Mouse (Mus musculus): ENCODE measurements around the gene Ssc4d. TPM values are rescaled to one million over a fixed set of nuclear protein-coding genes. Genes with fewer than 3 reads are reported as not detected.
A peak's percentile ranks its signal among the peaks of the same experiment; 100 is the strongest.

Gene Ssc4d
- polyA plus RNA-seq, 1 experiment: 6.8 TPM

- peak overlapping the region; percentile 98 for H3K4me3 ChIP-seq (ENCODE audit: insufficient read depth, low read length)
- peaks cover 28% of the 10 kb centered on the region for H3K4me1 ChIP-seq (ENCODE audit: control insufficient read depth, insufficient read depth, low read length)
- 0 out of 2 replicates have a peak overlapping the region, but pooled peaks have one; percentile 3 for H3K27ac ChIP-seq (ENCODE audit: insufficient read depth, low read depth, low read length)
- TF ChIP-seq CTCF (IDR thresholded peaks at IDR 0.05; ENCODE audit: low read depth, low read length): no peak
- TF ChIP-seq POLR2A (IDR thresholded peaks at IDR 0.05; ENCODE audit: borderline replicate concordance, low read depth, low read length): no peak
Measured at GRCm38 (mm10) chr5:135933222-135933899, 41.0 kb downstream of the Ssc4d start.

- no peak overlapping the region for H3K27ac ChIP-seq (ENCODE audit: insufficient read depth, low read depth, low read length)
Measured at GRCm38 (mm10) chr5:135932359-135932758, 42.0 kb downstream of the Ssc4d start.

GRCm38 (mm10) chr5:135931526-135931925, 42.8 kb downstream of the Ssc4d start:
- TF ChIP-seq POLR2A (IDR thresholded peaks at IDR 0.05; ENCODE audit: borderline replicate concordance, low read depth, low read length) (no peak), CTCF (IDR thresholded peaks at IDR 0.05; ENCODE audit: low read depth, low read length) (no peak)
- Histone ChIP-seq H3K4me1 (ENCODE audit: control insufficient read depth, insufficient read depth, low read length) (peaks cover 28% of the 10 kb centered on the region), H3K27ac (ENCODE audit: insufficient read depth, low read depth, low read length) (no peak overlapping the region), H3K4me3 (ENCODE audit: insufficient read depth, low read length) (peak overlapping the region; percentile 34; the same call in 1 of the 2 replicates)

More at GRCm38 (mm10) chr5:135932359-135932758, 42.0 kb downstream of the Ssc4d start:
- Histone ChIP-seq H3K4me1 (ENCODE audit: control insufficient read depth, insufficient read depth, low read length) (peaks cover 28% of the 10 kb centered on the region), H3K4me3 (ENCODE audit: insufficient read depth, low read length) (peak overlapping the region; percentile 55)
- TF ChIP-seq POLR2A (IDR thresholded peaks at IDR 0.05; ENCODE audit: borderline replicate concordance, low read depth, low read length): no peak
- no peak for TF ChIP-seq CTCF (IDR thresholded peaks at IDR 0.05; ENCODE audit: low read depth, low read length)

- TF ChIP-seq CTCF (IDR thresholded peaks at IDR 0.05; ENCODE audit: low read depth, low read length): no peak
- TF ChIP-seq POLR2A (IDR thresholded peaks at IDR 0.05; ENCODE audit: borderline replicate concordance, low read depth, low read length): no peak
- Histone ChIP-seq H3K27ac (ENCODE audit: insufficient read depth, low read depth, low read length) (no peak overlapping the region), H3K4me3 (ENCODE audit: insufficient read depth, low read length) (no peak overlapping the region), H3K4me1 (ENCODE audit: control insufficient read depth, insufficient read depth, low read length) (peaks cover 19% of the 10 kb centered on the region)
Measured at GRCm38 (mm10) chr5:135929685-135930424, 44.5 kb downstream of the Ssc4d start.

GRCm38 (mm10) chr5:135923901-135924300, 50.4 kb downstream of the Ssc4d start:
- Histone ChIP-seq H3K27ac (ENCODE audit: insufficient read depth, low read depth, low read length) (no peak overlapping the region), H3K4me3 (ENCODE audit: insufficient read depth, low read length) (no peak overlapping the region), H3K4me1 (ENCODE audit: control insufficient read depth, insufficient read depth, low read length) (0 out of 2 replicates have a peak, but pooled peaks cover 3% of the 10 kb centered on the region)
- no peak for TF ChIP-seq POLR2A (IDR thresholded peaks at IDR 0.05; ENCODE audit: borderline replicate concordance, low read depth, low read length)
- TF ChIP-seq CTCF (IDR thresholded peaks at IDR 0.05; ENCODE audit: low read depth, low read length): no peak

GRCm38 (mm10) chr5:135919902-135920301, 54.4 kb downstream of the Ssc4d start:
- Histone ChIP-seq H3K4me3 (ENCODE audit: insufficient read depth, low read length) (no peak overlapping the region), H3K4me1 (ENCODE audit: control insufficient read depth, insufficient read depth, low read length) (peaks cover 24% of the 10 kb centered on the region), H3K27ac (ENCODE audit: insufficient read depth, low read depth, low read length) (no peak overlapping the region)
- TF ChIP-seq POLR2A (IDR thresholded peaks at IDR 0.05; ENCODE audit: borderline replicate concordance, low read depth, low read length): no peak
- no peak for TF ChIP-seq CTCF (IDR thresholded peaks at IDR 0.05; ENCODE audit: low read depth, low read length)

GRCm38 (mm10) chr5:135918593-135918992, 55.7 kb downstream of the Ssc4d start:
- Histone ChIP-seq H3K4me3 (ENCODE audit: insufficient read depth, low read length) (no peak overlapping the region), H3K4me1 (ENCODE audit: control insufficient read depth, insufficient read depth, low read length) (peaks cover 36% of the 10 kb centered on the region), H3K27ac (ENCODE audit: insufficient read depth, low read depth, low read length) (no peak overlapping the region)
- TF ChIP-seq POLR2A (IDR thresholded peaks at IDR 0.05; ENCODE audit: borderline replicate concordance, low read depth, low read length) (no peak), CTCF (IDR thresholded peaks at IDR 0.05; ENCODE audit: low read depth, low read length) (peak; percentile 46; the same call in 1 of the 2 replicates)

GRCm38 (mm10) chr5:135918059-135918437, 56.3 kb downstream of the Ssc4d start:
- Histone ChIP-seq H3K4me3 (ENCODE audit: insufficient read depth, low read length) (no peak overlapping the region), H3K4me1 (ENCODE audit: control insufficient read depth, insufficient read depth, low read length) (peaks cover 41% of the 10 kb centered on the region), H3K27ac (ENCODE audit: insufficient read depth, low read depth, low read length) (no peak overlapping the region)
- TF ChIP-seq CTCF (IDR thresholded peaks at IDR 0.05; ENCODE audit: low read depth, low read length) (no peak), POLR2A (IDR thresholded peaks at IDR 0.05; ENCODE audit: borderline replicate concordance, low read depth, low read length) (no peak)

- H3K4me1 ChIP-seq (ENCODE audit: control insufficient read depth, insufficient read depth, low read length): peaks cover 47% of the 10 kb centered on the region
- TF ChIP-seq POLR2A (IDR thresholded peaks at IDR 0.05; ENCODE audit: borderline replicate concordance, low read depth, low read length): no peak
- peak; percentile 25; the same call in 1 of the 2 replicates for TF ChIP-seq CTCF (IDR thresholded peaks at IDR 0.05; ENCODE audit: low read depth, low read length)
- no peak overlapping the region for H3K27ac ChIP-seq (ENCODE audit: insufficient read depth, low read depth, low read length)
- no peak overlapping the region for H3K4me3 ChIP-seq (ENCODE audit: insufficient read depth, low read length)
Measured at GRCm38 (mm10) chr5:135917327-135918058, 56.8 kb downstream of the Ssc4d start.
